Mouse (Mus musculus) lung, adult 10 weeks (tissue): ENCODE results near the gene Gm5414. TPM values are rescaled to one million over a fixed set of nuclear protein-coding genes. Genes with fewer than 3 reads are reported as not detected.

ENCODE experiments used
- polyA plus RNA-seq: library from polyadenylated mRNA; stranded (reverse); fragments of 350-450 nt; fragmentation: Illumina TruSeq; extraction: RNeasy Lipid Tissue Mini Kit (QIAGEN cat#74804); gene quantifications from one replicate; pipeline ENCODE4 v1.2.3, GENCODE M21; 2014; ENCODE audit warnings: low read depth, low replicate concordance; ENCODE audit not compliant: insufficient read depth

Gene Gm5414
- not detected for polyA plus RNA-seq

GRCm38 (mm10) chr15:101627884-101628283, at the start of gene Gm5414:
Gm5414 (minus strand) TSS chr15:101628188.

GRCm38 (mm10) chr15:101647280-101647679, 19.3 kb upstream of the Gm5414 start, which contains the start of gene Gm5478:
Gm5478 (minus strand) TSS chr15:101647380.

Other genes starting within 250 kb of the Gm5414 start
- 168 TPM for gene Krt7, start 217.1 kb downstream of the Gm5414 start, polyA plus RNA-seq
- 0.25 TPM for gene Krt87, start 189.4 kb downstream of the Gm5414 start, polyA plus RNA-seq
- not detected for gene Krt88, start 180.4 kb downstream of the Gm5414 start, polyA plus RNA-seq
- gene Krt81, start 164.4 kb downstream of the Gm5414 start, polyA plus RNA-seq, result not detected
- gene Krt86, start 154.7 kb downstream of the Gm5414 start, polyA plus RNA-seq, result not detected
- gene Krt83, start 136.7 kb downstream of the Gm5414 start, polyA plus RNA-seq, result not detected
- gene Gm49425, start 110.9 kb downstream of the Gm5414 start, polyA plus RNA-seq, result not detected
- gene Krt84, start 95.4 kb downstream of the Gm5414 start, polyA plus RNA-seq, result not detected
- not detected for gene Krt82, start 77.5 kb downstream of the Gm5414 start, polyA plus RNA-seq
- gene Krt90, start 65.2 kb downstream of the Gm5414 start, polyA plus RNA-seq, result not detected
- gene Krt75, start 54.3 kb downstream of the Gm5414 start, polyA plus RNA-seq, result not detected
- not detected for gene Gm5478, start 19.2 kb upstream of the Gm5414 start, polyA plus RNA-seq
- gene Krt6b, start 52.1 kb upstream of the Gm5414 start, polyA plus RNA-seq, result not detected
- gene Krt6a, start 66.1 kb upstream of the Gm5414 start, polyA plus RNA-seq, result not detected
- gene Krt5, start 84.7 kb upstream of the Gm5414 start, polyA plus RNA-seq, result 0.23 TPM
- not detected for gene Krt71, start 114.9 kb upstream of the Gm5414 start, polyA plus RNA-seq
- gene Krt72, start 158.3 kb upstream of the Gm5414 start, polyA plus RNA-seq, result not detected
- not detected for gene Krt73, start 174.2 kb upstream of the Gm5414 start, polyA plus RNA-seq
- gene Krt2, start 190.0 kb upstream of the Gm5414 start, polyA plus RNA-seq, result not detected
- gene Krt1, start 222.6 kb upstream of the Gm5414 start, polyA plus RNA-seq, result 0.15 TPM
- not detected for gene Krt77, start 241.5 kb upstream of the Gm5414 start, polyA plus RNA-seq